Mouse (Mus musculus) hindbrain, postnatal 0 days (tissue): ENCODE results near the gene Znhit1. TPM values are rescaled to one million over a fixed set of nuclear protein-coding genes. Genes with fewer than 3 reads are reported as not detected.

Source experiments
- ATAC-seq: fragments of 200-750 bp; cut with Nextera tagmentation; 2 replicates; pipeline ENCODE4 v1.8.0; 2017; ENCODE audit warnings: mild to moderate bottlenecking, moderate TSS enrichment, moderate library complexity
- DNase-seq: peaks from one replicate; pipeline ENCODE4 v3.0.0-alpha.2; 2015; ENCODE audit warnings: low spot score
- H3K27ac ChIP-seq: fragments of 300-500 bp; sonication (generic); 2 replicates; pipeline ENCODE4 v1.5.1; 2014; ENCODE audit warnings: mild to moderate bottlenecking
- H3K27me3 ChIP-seq: fragments of 300-500 bp; sonication (generic); 2 replicates; pipeline ENCODE4 v1.6.1; 2014; ENCODE audit warnings: low read length, mixed read lengths; ENCODE audit not compliant: insufficient read depth
- H3K36me3 ChIP-seq: fragments of 300-500 bp; sonication (generic); 2 replicates; pipeline ENCODE4 v1.6.1; 2014; ENCODE audit warnings: low read length, mixed read lengths; ENCODE audit not compliant: insufficient read depth
- H3K4me1 ChIP-seq: fragments of 300-500 bp; sonication (generic); 2 replicates; pipeline ENCODE4 v1.6.1; 2014; ENCODE audit warnings: antibody characterized with exemption, low read length, mixed read lengths; ENCODE audit not compliant: insufficient read depth
- H3K4me2 ChIP-seq: fragments of 300-500 bp; sonication (generic); 2 replicates; pipeline ENCODE4 v1.6.1; 2014; ENCODE audit warnings: low read depth, mild to moderate bottlenecking, low read length, moderate library complexity, mixed read lengths
- H3K4me3 ChIP-seq: fragments of 300-500 bp; sonication (generic); 2 replicates; pipeline ENCODE4 v1.5.1; 2014; ENCODE audit warnings: low read length
- H3K9ac ChIP-seq: fragments of 300-500 bp; sonication (generic); replicated peaks from 2 replicates; pipeline ENCODE4 v1.6.1; 2014; ENCODE audit warnings: mild to moderate bottlenecking, low read length, moderate library complexity, mixed read lengths
- H3K9me3 ChIP-seq: fragments of 300-500 bp; sonication (generic); 2 replicates; pipeline ENCODE4 v1.6.1; 2016; ENCODE audit warnings: low read length, mixed read lengths
- CTCF ChIP-seq: IDR thresholded peaks from 2 replicates; pipeline ENCODE4 v1.5.1; 2016; ENCODE audit warnings: antibody characterized with exemption, control low read depth, low read depth
- WGBS: fragments of 180-500 bp; shearing (Covaris S2); extraction: QIAGEN DNeasy Blood & Tissue Kit; methylation state at CpG from one replicate; pipeline ENCODE4 v1.1.7; 2014; 5-methylcytosine and 5-hydroxymethylcytosine counted together
- polyA plus RNA-seq: library from polyadenylated mRNA; unstranded; fragments of >200 nt; fragmentation: Nextera tagmentation; extraction: Ambion mirVana; gene quantifications from 2 replicates; pipeline ENCODE4 v1.2.1, GENCODE M21; 2015
- total RNA-seq: library from RNA; depleted of rRNA; stranded (reverse); fragments of >200 nt; gene quantifications from 2 replicates; pipeline ENCODE4 v1.2.3, GENCODE M21; 2014

Gene Znhit1
- total and polyA plus RNA-seq, 2 experiments from 2014 or later: 68.1 to 140 TPM

- Histone ChIP-seq H3K27ac (no peak overlapping the region), H3K4me1 (peaks cover 13% of the 10 kb centered on the region; the same call in 1 of the 2 replicates), H3K9ac (no peak overlapping the region), H3K4me3 (no peak overlapping the region), H3K4me2 (no peak overlapping the region), H3K9me3 (no peaks in the 10 kb centered on the region), H3K27me3 (no peaks in the 10 kb centered on the region), H3K36me3 (peaks cover 14% of the 10 kb centered on the region)
- 96% methylated on average over 6 of the region's 6 CpGs for WGBS
- no peak for TF ChIP-seq CTCF
- DNase-seq (no peak), ATAC-seq (no peak)
These were observed 27.8 kb downstream of the Znhit1 start for GRCm38 (mm10) chr5:136960053-136960452.

GRCm38 (mm10) chr5:136958991-136959605, 28.7 kb downstream of the Znhit1 start:
- Histone ChIP-seq H3K36me3 (peaks cover 11% of the 10 kb centered on the region), H3K4me1 (peaks cover 20% of the 10 kb centered on the region), H3K4me3 (no peak overlapping the region), H3K27ac (no peak overlapping the region), H3K9ac (no peak overlapping the region), H3K4me2 (no peak overlapping the region), H3K9me3 (no peaks in the 10 kb centered on the region), H3K27me3 (no peaks in the 10 kb centered on the region)
- WGBS: 59% methylated on average over 5 of the region's 5 CpGs
- DNase-seq (no peak), ATAC-seq (no peak)
- TF ChIP-seq CTCF: no peak

GRCm38 (mm10) chr5:136957250-136957649, 30.6 kb downstream of the Znhit1 start:
- Histone ChIP-seq H3K4me3 (no peak overlapping the region), H3K9ac (no peak overlapping the region), H3K27me3 (no peaks in the 10 kb centered on the region), H3K4me2 (no peak overlapping the region), H3K4me1 (peaks cover 16% of the 10 kb centered on the region), H3K36me3 (0 out of 2 replicates have a peak, but pooled peaks cover 3% of the 10 kb centered on the region), H3K9me3 (no peaks in the 10 kb centered on the region), H3K27ac (no peak overlapping the region)
- ATAC-seq: no peak
- TF ChIP-seq CTCF: no peak
- DNase-seq: no peak
- WGBS: 97% methylated on average over 1 of the region's 1 CpGs

- H3K27me3 ChIP-seq: no peaks in the 10 kb centered on the region
- H3K4me2 ChIP-seq: no peak overlapping the region
- ATAC-seq (no peak), DNase-seq (no peak)
- WGBS: 91% methylated on average over 4 of the region's 4 CpGs
- no peak overlapping the region for H3K4me3 ChIP-seq
- TF ChIP-seq CTCF: no peak
- H3K9me3 ChIP-seq: no peaks in the 10 kb centered on the region
- H3K36me3 ChIP-seq: 0 out of 2 replicates have a peak, but pooled peaks cover 3% of the 10 kb centered on the region
- no peak overlapping the region for H3K9ac ChIP-seq
- peaks cover 16% of the 10 kb centered on the region for H3K4me1 ChIP-seq
- H3K27ac ChIP-seq: no peak overlapping the region
These were observed 32.2 kb downstream of the Znhit1 start for GRCm38 (mm10) chr5:136955622-136956021.

- H3K4me1 ChIP-seq: peaks cover 16% of the 10 kb centered on the region
- TF ChIP-seq CTCF: no peak; the same call in 1 of the 2 replicates
- peak overlapping the region; percentile 71 for H3K27ac ChIP-seq
- DNase-seq: peak; percentile 47
- no peaks in the 10 kb centered on the region for H3K9me3 ChIP-seq
- H3K36me3 ChIP-seq: 0 out of 2 replicates have a peak, but pooled peaks cover 3% of the 10 kb centered on the region
- peak overlapping the region; percentile 78 for H3K4me3 ChIP-seq
- 1% methylated on average over 12 of the region's 12 CpGs for WGBS
- no peak for ATAC-seq
- peak overlapping the region; percentile 78 for H3K4me2 ChIP-seq
- no peaks in the 10 kb centered on the region for H3K27me3 ChIP-seq
- peak overlapping the region; percentile 83 for H3K9ac ChIP-seq
These were observed 34.3 kb downstream of the Znhit1 start for GRCm38 (mm10) chr5:136953440-136953951.

GRCm38 (mm10) chr5:136953015-136953414, 34.8 kb downstream of the Znhit1 start, which contains the start of gene Fis1:
Fis1 (plus strand) TSS chr5:136953275.
- peak; percentile 39 for TF ChIP-seq CTCF
- Histone ChIP-seq H3K4me1 (peaks cover 16% of the 10 kb centered on the region), H3K9ac (peak within 1 kb of the TSS; percentile 83), H3K36me3 (0 out of 2 replicates have a peak, but pooled peaks cover 3% of the 10 kb centered on the region), H3K27me3 (no peaks in the 10 kb centered on the region), H3K27ac (peak within 1 kb of the TSS; percentile 71), H3K4me2 (peak within 1 kb of the TSS; percentile 78), H3K4me3 (peak within 1 kb of the TSS; percentile 78), H3K9me3 (no peaks in the 10 kb centered on the region)
- peak; percentile 99 for ATAC-seq
- peak; percentile 98 for DNase-seq
- WGBS: under 1% methylated on average over 23 of the region's 23 CpGs

- H3K9ac ChIP-seq: no peak overlapping the region
- H3K4me1 ChIP-seq: peaks cover 16% of the 10 kb centered on the region
- WGBS: 76% methylated on average over 4 of the region's 4 CpGs
- ATAC-seq (no peak), DNase-seq (no peak)
- H3K27me3 ChIP-seq: no peaks in the 10 kb centered on the region
- H3K9me3 ChIP-seq: no peaks in the 10 kb centered on the region
- TF ChIP-seq CTCF: no peak
- 0 out of 2 replicates have a peak, but pooled peaks cover 3% of the 10 kb centered on the region for H3K36me3 ChIP-seq
- no peak overlapping the region for H3K4me3 ChIP-seq
- no peak overlapping the region for H3K27ac ChIP-seq
- H3K4me2 ChIP-seq: peak overlapping the region; percentile 78
These were observed 35.7 kb downstream of the Znhit1 start for GRCm38 (mm10) chr5:136952153-136952552.
